Mouse (Mus musculus) megakaryocyte progenitor cell, adult 5-6 weeks (primary cell): ENCODE measurements around the gene Fsd2. TPM values are rescaled to one million over a fixed set of nuclear protein-coding genes. Genes with fewer than 3 reads are reported as not detected.

Experiments used
- total RNA-seq, 2 experiments: library from RNA; stranded (forward) in 1 of 2; stranded (reverse) in 1 of 2; fragments of 157-497, 149-512 nt in 1 of 2; fragments of 200-1000 nt in 1 of 2; gene quantifications; 2 replicates each; pipeline versions ENCODE4 v1.2.3 to v1.2.4; 2015 to 2017

Fsd2 gene
- total RNA-seq, 2 experiments from 2014 or later: 0.04 to 0.17 TPM

Other genes starting within 250 kb of the Fsd2 start
- gene Rps17, start 221.7 kb downstream of the Fsd2 start, total RNA-seq (2015): 3,688 and 3,886 TPM in 2 replicates
- gene Rps17, start 221.7 kb downstream of the Fsd2 start, total RNA-seq (2017): 3,921 and 4,474 TPM in 2 replicates
- gene Cpeb1, start 111.5 kb downstream of the Fsd2 start, total RNA-seq (2015): not detected in 2 replicates
- gene Cpeb1, start 111.5 kb downstream of the Fsd2 start, total RNA-seq (2017): not detected in 2 replicates
- not detected in 2 replicates for gene Ap3b2, start 73.0 kb downstream of the Fsd2 start, total RNA-seq (2015)
- not detected in 2 replicates for gene Ap3b2, start 73.0 kb downstream of the Fsd2 start, total RNA-seq (2017)
- not detected in 2 replicates for gene BC048679, start 68.7 kb downstream of the Fsd2 start, total RNA-seq (2015)
- not detected in 2 replicates for gene BC048679, start 68.7 kb downstream of the Fsd2 start, total RNA-seq (2017)
- gene Whamm, start 4.3 kb upstream of the Fsd2 start, total RNA-seq (2015): 12.3 and 13.4 TPM in 2 replicates
- 17.5 and 18.6 TPM in 2 replicates for gene Whamm, start 4.3 kb upstream of the Fsd2 start, total RNA-seq (2017)
- gene Homer2, start 140.6 kb upstream of the Fsd2 start, total RNA-seq (2015): 0.44 TPM in 2 replicates
- 0.71 and 0.74 TPM in 2 replicates for gene Homer2, start 140.6 kb upstream of the Fsd2 start, total RNA-seq (2017)
- gene Ramac, start 196.0 kb upstream of the Fsd2 start, total RNA-seq (2015): 92.8 and 94.7 TPM in 2 replicates
- gene Ramac, start 196.0 kb upstream of the Fsd2 start, total RNA-seq (2017): 75.0 and 79.8 TPM in 2 replicates
- 28.1 and 45.7 TPM in 2 replicates for gene 3110040N11Rik, start 222.5 kb upstream of the Fsd2 start, total RNA-seq (2015)
- gene 3110040N11Rik, start 222.5 kb upstream of the Fsd2 start, total RNA-seq (2017): 96.3 and 102 TPM in 2 replicates